Mouse (Mus musculus) heart, postnatal 14 days (tissue): ENCODE results near the gene Gm10334. TPM values are rescaled to one million over a fixed set of nuclear protein-coding genes. Genes with fewer than 3 reads are reported as not detected.
"Not testable (repeated sequence)": the region's sequence is repeated elsewhere in the genome, so short reads cannot be mapped to it uniquely, and the experiment has no call there.

Experiments used
- DNase-seq, 2 experiments: peaks; one replicate each; pipeline ENCODE4 v3.0.0; 2021 to 2022
- intact Hi-C: fragments of 180-260 bp; cut with DNase I; formaldehyde crosslinking; loops from one replicate; pipeline ENCODE4 v1.15.1; 2025
- long read RNA-seq, 2 experiments: library from polyadenylated mRNA; stranded (forward); transcript quantifications; one replicate each; pipeline ENCODE4 v2.0.0; 2021
- total RNA-seq, 2 experiments: library from RNA; stranded (reverse); gene quantifications; 2 replicates each; pipeline ENCODE4 v1.2.3; 2021

The Gm10334 gene
- total RNA-seq = not detected
- long read RNA-seq, experiment 1 = 0 reads
- long read RNA-seq, experiment 2 = 0 reads

DNA sequence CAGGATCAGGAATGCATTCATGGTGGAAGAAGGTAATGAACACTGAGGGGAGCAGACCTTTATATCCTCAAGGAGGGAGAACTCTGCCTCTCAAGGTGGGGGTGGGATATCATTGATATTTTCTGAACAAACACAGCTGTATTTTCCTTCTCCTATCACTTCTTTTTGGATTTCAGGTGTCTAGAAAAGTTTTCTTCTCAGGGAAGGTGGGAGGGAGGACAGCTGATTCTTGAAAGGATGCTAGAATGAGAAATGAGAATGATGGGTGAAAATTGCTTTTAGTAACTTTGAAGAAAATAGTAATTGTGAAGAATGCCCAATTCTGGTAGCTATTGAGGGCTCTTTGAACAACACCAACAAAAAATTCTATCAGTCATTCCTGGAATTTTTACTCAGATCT is at the start of gene Gm10334:
TSS of gene Gm10334 (minus strand) at position 101 of the 400 bp plus-strand sequence.
- intact Hi-C loops, DNase-seq: not testable (repeated sequence)

DNA sequence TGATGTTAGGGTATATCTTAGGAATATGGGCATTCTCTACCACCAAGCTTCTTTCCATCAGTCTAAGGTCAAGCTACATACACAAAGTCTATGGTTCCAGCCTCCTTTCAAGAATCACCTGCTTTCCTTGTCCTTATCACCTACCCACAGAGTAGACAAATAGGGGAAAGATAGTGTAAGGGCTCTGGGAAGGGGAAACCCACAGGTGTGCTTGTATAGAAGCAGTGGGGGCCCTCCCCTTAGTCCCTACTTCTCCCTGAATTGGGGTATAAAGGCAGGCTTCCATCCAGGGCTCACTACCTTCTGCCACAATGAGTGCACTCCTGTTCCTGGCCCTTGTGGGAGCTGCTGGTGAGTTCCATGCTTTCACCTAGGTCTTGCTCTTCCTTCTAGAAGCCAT is 12.7 kb upstream of the Gm10334 start, which contains the start of gene Prss1:
TSS of gene Prss1 (plus strand) at position 301 of the 400 bp plus-strand sequence.
- intact Hi-C loops, DNase-seq: not testable (repeated sequence)

DNA sequence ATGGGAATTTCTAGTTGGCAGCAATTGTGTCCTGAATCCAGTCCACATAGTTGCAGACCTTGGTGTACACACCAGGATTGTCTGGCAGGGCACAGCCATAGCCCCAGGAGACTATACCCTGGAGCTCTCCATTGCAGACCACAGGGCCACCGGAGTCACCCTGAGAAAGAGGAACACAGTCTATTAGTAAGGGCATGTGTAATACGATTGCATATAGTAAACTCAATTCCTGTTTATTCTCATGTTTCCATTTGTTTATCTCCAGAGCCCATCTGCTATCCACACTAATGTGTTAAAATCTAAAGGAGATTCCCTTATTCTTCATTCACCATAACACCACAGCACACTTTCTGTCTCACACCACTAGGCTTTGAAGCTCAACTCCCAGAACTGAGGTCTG is 3.7 kb downstream of the Gm10334 start:
- DNase-seq, intact Hi-C loops: not testable (repeated sequence)

Other genes starting within 250 kb of the Gm10334 start
- gene Try4, start 143.9 kb downstream of the Gm10334 start, total RNA-seq = not detected
- gene Try5, start 129.3 kb downstream of the Gm10334 start, total RNA-seq = not detected
- gene Try10, start 92.0 kb downstream of the Gm10334 start, total RNA-seq = not detected
- not detected for gene Prss3, start 68.5 kb downstream of the Gm10334 start, total RNA-seq
- not detected for gene Gm5771, start 53.8 kb downstream of the Gm10334 start, total RNA-seq
- gene Prss1, start 12.8 kb upstream of the Gm10334 start, total RNA-seq = not detected
- not detected for gene Prss2, start 75.6 kb upstream of the Gm10334 start, total RNA-seq
- gene Ephb6, start 159.3 kb upstream of the Gm10334 start, total RNA-seq = 1 to 10 TPM; 2.7 to 6.6 TPM
- gene Trpv6, start 190.3 kb upstream of the Gm10334 start, total RNA-seq = not detected
- not detected for gene Trpv5, start 234.6 kb upstream of the Gm10334 start, total RNA-seq
- not detected for gene Llcfc1, start 238.3 kb upstream of the Gm10334 start, total RNA-seq